Mouse (Mus musculus) v-Abl transformed pro-B cells (cell line): ENCODE results near the gene Slc6a13.

Source experiments
- in situ Hi-C, 2 experiments: fragments of 400-800 bp; cut with MboI; formaldehyde crosslinking; loops; one replicate each; pipeline ENCODE4 v1.15.1; 2025; ENCODE audit not compliant: unreplicated experiment in 2 of 2

The Slc6a13 gene

DNA sequence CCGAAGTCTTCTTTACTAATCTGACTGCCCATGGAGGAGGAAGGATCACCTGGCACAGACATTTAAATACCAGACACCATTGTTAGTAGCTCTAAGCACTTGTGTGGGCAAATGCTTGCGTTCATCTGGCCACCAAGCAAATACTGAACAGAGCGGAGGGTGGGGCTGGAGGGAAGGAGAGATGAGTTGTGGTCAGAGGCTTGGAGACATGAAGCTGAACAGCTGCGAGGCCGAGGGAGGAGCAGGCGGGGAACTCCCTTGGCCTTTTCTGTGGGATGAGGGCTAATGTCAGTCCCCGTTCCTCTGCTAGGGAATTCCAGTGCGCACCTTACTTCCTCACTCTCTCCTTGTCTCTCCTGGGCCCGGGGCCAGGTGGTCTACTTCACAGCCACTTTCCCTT is 25.7 kb downstream of the Slc6a13 start:
- in situ Hi-C loops: no loop called here

DNA sequence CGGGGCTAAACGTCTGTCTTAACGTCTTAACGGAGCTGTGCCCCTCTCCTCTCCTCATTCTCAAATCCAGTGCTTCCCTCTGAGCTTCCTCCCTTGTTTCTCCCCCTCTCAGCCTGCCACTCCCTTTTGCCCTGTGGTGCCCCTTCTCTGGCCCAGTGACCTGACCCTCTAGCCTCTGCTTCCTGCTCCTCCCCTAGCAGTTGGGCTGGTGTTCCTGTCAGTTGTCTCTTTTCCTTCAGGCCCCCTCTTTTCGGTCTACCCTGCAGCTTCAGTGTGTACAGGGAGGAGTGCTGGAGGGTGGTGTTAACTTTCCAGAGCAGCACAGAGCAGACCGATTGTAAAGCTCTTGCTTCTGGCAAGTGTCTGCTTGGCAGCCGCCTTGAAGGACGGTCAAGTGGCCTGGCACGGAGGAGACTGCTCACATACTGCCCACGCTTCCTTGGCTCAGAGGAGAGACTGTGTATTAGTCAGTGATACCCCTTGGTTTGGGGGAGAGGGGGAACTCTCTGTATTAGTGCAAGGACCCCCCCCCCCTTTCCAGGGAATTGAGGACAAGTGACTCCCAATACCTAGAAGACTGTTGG is 26.6 kb downstream of the Slc6a13 start:
- in situ Hi-C loops: no loop called here

DNA sequence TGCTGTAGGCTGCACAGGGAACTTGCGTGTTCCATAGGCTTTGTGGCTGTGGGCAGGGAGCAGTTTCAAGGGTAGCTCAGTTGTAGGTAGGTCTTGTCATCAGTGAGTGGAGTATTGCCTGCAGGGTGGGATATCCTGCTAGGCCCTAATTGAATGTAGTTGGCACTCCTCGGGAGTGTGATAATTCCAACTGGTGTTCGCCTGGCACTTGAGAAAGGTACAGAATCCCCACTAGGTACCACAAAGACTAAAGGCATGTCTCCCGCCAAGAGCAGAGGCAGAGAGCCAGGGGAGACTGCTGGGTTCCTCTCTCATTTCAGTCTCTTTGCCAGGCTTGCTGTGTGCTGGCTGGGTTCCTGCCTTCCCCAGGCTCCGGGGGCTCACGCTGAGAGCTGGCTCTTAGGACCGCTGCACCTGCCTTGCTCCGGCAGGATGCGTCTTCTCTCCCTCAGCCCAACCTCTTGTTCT is 28.4 kb downstream of the Slc6a13 start:
- in situ Hi-C loops: no loop called here

DNA sequence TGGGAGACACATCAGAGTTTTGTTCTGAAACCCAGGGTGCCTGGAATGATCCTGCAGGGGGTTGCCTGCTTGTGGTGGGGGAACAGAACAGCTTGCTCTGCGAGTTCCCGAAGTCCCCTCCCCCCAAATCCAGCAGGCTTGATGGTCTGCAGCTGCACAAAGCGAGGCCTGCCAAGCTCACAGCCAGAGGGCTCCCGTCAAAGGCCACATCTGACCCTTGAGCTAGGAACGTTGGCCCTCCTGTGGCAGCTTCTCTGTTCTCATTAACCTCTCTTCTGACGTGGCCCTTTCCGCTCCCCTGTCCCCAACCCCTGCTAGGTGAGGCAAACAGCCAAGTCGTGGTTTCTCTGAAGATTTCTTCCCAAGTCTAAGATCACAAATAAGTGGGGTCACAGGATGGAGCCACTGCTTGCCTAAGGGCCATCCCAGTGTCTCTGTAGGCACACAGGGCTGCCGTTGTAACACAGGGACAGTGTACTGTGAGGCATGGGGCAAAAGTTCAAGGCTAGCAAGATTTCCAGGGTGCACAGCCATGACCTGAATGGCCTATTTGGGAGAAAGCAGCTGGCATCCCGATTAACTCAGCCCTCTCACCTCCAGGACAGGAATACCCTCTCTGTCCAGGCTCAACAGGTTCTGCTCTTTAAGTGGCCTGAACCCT is 30.0 kb downstream of the Slc6a13 start:
- in situ Hi-C loops: loop anchor here in 1 of 2 experiments (10.0 kb wide), 1 partner anchor 975 kb away; the partner anchor contains the start of gene M6pr

DNA sequence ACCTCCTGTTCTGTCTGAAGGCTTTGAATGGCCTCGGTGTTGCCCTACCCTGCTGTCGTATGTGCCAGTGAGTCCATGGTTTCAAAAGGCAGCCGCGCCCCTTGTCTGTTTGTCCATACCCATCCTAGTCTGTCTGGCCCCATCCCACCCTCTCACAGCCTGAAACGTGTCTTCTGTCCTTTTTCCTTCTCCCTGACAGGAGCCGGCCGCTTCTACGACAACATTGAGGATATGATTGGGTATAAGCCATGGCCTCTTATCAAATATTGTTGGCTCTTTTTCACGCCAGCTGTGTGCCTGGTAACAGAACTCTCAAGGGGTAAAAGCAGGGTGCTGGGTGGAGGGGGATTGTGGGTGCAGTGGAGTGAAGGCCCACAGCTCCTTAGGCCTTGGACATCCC is 35.8 kb downstream of the Slc6a13 start:
- in situ Hi-C loops: loop anchor here (5.0 to 10.0 kb wide), 3 partner anchors 969 to 1056 kb away; partner anchors contain the start of gene M6pr (in 1 of the 2)

- in situ Hi-C loops: loop anchor here (5.0 to 10.0 kb wide), 3 partner anchors 968 to 1056 kb away; partner anchors contain the start of gene M6pr (in 1 of the 2)
Observed at GRCm38 (mm10) chr6:121336558-121336957, 36.5 kb downstream of the Slc6a13 start.

DNA sequence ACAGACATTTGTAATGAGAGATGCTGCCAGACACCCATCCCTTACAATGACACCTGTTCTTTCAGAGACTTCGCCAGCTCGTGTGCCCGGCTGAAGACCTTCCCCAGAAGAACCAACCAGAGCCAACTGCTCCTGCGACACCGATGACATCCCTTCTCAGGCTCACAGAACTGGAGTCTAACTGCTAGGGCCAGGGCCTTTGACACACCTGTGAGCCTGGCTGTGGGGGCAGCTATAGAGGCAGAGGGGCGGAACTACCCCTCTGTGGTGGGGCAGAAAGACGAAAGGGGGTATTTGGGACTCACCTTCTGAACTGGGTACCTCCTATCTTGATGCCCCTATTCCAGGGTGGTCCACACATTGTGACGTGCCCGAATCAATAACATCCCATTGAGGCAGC is 37.2 kb downstream of the Slc6a13 start:
- in situ Hi-C loops: loop anchor here (5.0 to 10.0 kb wide), 3 partner anchors 968 to 1055 kb away; partner anchors contain the start of gene M6pr (in 1 of the 2)

DNA sequence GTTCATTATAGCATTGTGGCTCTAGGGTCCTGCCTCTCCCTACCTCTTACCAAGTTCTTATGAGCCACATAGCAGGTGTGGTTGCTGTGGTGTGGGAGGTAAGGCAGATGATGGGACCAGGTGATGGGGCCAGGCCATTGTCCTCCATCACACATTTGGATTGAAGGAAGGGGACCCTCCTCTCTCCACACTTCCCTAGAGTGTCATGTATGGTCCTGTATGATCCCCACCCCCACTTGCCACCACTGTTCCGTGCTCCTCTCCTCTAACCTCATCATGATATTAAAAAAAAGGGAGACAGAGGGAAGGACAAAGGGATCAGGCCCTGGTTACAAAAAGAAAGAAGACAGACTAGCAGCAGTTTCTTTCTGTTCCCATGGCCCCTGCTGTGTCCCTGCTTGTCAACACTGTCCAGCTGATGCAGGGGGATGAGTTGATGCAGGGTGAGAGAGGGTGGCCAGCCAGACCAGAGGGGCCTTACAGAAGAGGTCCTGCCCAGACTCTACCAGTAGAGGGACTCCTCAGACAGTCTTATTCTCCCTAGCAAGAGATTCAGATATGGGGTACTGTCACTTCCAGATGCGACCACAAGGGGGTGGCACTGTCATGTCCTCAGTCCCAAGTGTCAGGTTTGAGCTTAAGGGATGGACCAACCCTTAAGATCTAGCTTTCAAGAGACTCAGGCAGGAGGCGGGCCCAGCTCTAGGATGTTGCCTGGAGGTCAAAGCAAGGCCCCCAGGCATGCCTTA is 37.9 kb downstream of the Slc6a13 start:
- in situ Hi-C loops: loop anchor here (5.0 to 10.0 kb wide), 3 partner anchors 967 to 1054 kb away; partner anchors contain the start of gene M6pr (in 1 of the 2)

- in situ Hi-C loops: loop anchor here (5.0 to 10.0 kb wide), 3 partner anchors 966 to 1054 kb away; partner anchors contain the start of gene M6pr (in 1 of the 2)
Observed at GRCm38 (mm10) chr6:121338519-121338896, 38.5 kb downstream of the Slc6a13 start.

DNA sequence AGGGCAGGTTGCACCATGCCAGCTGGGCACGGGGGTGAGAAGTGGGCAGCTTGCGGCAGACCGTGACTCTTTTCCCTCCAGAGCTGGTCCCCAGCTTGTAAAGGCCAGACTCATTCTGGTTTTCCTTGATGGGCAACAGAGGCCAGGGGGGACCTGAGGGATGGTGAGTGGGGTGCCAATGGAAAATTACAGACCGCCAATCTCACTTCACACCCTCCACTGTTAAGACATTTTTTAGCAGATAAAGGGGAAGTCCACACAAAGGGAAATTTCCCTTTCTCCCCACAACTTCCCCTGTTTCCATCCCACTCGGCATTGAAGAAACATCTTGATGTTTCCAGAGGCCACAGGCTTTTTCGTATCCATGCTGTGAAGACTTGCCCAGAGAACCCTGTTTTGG is 41.6 kb downstream of the Slc6a13 start:
- in situ Hi-C loops: no loop called here

DNA sequence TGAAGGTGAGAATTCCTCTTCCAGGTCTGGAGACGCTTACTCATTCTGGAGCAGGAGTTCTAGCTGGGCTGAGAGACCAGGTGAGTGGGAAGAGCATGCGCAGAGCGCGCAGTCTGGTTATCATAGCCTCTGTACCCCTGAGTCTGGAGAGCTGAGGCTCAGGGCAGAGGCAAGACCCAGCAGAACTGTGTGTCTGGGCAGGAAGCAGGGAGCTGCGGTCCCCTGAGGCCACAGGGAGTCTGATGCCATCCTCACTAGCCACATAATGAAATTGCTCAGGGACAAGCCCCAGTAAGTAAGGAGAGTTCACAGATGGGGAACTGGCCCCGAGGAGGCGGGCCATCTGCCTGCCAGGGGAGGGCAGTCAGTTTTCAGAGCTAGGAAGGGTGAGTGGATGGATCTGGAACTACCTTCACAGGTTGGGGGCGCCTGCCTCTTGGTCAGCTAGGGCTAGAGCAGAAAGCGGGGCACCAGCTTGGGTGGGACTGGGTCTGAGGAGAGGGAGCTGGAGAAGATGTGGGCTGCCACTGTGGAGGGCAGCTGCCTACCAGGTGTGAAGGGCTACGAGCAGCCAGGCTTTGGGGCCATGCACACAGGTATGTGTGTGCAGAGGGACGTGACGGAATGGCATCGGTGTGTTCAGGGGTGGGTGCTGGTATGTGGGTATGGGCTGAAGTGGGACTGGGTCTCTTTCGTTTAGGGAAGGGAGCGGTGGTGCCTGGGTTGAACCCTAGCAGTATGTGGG is 43.2 kb downstream of the Slc6a13 start, which contains the start of gene Slc6a12:
Gene Slc6a12 (plus strand): TSS at position 51 of the 745 bp plus-strand sequence.
- in situ Hi-C loops: no loop called here

GRCm38 (mm10) chr6:121343771-121344123 is 43.7 kb downstream of the Slc6a13 start:
- in situ Hi-C loops: no loop called here

DNA sequence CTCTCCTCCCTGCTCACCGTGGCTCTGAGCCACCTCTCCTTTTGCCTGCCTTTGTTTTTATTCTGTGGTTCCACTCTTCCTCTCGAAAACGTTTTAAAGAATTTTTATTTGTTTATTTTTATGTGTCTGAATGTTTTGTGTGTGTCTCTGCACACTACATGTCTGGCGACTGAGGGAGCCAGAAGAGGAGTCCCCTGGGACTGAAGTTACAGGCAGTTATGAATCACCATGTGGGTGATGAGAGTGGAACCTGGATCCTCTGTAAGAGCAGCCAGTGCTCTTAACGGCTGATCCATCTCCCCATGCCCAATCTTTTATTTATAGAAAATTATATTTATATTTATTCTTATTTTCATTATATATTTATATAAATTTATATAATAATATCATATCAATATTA is 44.3 kb downstream of the Slc6a13 start:
- in situ Hi-C loops: no loop called here

DNA sequence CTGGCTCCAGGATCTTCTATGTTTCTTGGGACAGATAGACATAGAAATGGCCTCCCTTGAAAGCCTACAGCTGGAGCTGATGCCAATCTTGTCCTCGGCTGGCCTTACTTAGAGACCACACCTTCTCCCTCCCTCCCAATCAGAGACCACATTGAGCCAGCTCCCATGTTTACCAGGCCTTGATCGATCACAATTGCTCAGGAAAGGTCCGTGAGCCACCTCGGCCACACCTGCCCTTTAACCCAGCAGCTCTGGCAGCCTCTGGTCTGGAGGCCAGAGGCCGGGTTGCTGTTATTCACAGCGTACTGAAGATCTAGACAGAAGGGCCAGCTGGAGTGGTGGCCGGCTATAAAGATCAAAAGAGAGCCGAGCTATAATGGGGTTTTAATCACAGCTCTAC is 46.4 kb downstream of the Slc6a13 start:
- in situ Hi-C loops: no loop called here

DNA sequence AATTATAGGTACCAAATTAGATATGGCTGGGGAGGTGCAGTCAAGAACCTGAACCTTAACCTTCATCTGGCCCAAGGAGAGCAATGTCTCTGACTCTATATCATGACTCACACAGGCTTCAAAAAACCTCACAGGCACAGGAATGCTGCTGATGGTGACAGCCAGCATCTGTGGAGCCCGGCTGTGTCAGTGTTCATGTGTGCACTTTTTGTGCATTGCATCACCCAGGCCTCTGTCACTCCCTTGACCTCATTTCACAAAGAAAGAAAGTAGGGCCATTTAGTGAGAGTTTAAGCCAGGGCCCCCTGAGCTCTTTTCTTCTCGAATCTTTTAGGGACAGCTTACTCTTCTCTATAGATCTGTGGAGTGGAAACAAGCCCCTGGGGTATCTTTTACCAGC is 52.2 kb downstream of the Slc6a13 start:
- in situ Hi-C loops: loop anchor here in 1 of 2 experiments (25.0 kb wide), 1 partner anchor 365 kb away; no protein-coding TSS in a partner anchor

- in situ Hi-C loops: loop anchor here in 1 of 2 experiments (25.0 kb wide), 1 partner anchor 369 kb away; no protein-coding TSS in a partner anchor
Observed at GRCm38 (mm10) chr6:121356041-121356440, 56.0 kb downstream of the Slc6a13 start.

DNA sequence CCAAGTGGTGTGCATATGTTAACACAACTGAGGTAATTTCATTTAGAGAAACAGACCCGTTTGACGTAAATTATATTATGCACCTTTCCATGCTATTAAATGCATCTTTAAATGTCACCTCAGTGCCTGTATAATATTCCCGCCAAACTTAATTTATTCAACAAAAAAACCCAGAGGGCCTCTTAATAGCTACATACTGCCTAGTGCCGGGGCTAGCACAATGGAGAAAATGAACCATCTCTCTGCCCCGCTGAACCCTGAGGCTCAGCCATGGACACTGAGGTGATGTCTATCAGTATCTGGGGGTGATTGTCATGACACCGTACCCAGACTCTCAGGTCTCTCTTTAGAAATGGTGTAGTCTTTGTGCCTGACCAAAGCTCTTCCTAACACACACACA is 57.2 kb downstream of the Slc6a13 start:
- in situ Hi-C loops: loop anchor here in 1 of 2 experiments (25.0 kb wide), 1 partner anchor 370 kb away; no protein-coding TSS in a partner anchor

GRCm38 (mm10) chr6:121363061-121363460 is 63.0 kb downstream of the Slc6a13 start:
- in situ Hi-C loops: loop anchor here in 1 of 2 experiments (25.0 kb wide), 1 partner anchor 376 kb away; no protein-coding TSS in a partner anchor

GRCm38 (mm10) chr6:121363956-121364355 is 63.9 kb downstream of the Slc6a13 start:
- in situ Hi-C loops: loop anchor here in 1 of 2 experiments (25.0 kb wide), 1 partner anchor 377 kb away; no protein-coding TSS in a partner anchor

DNA sequence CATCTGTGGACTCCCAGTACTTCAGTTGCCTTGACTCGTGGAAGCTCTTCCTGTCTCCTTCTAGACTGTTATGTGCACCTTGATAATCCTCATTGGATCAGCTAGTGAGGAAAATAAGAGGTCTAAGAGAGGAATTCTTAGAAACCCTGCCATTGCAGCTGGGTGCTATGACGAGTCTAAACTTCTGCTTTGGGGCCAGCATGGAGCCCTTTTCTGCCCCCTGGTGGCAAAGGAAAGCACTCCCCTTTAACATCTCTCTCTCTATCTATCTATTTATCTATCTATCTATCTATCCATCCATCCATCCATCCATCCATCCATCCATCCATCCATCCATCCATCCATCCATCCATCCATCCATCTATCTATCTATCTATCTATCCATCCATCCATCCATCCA is 66.5 kb downstream of the Slc6a13 start:
- in situ Hi-C loops: loop anchor here (5.0 to 25.0 kb wide), 3 partner anchors 104 to 379 kb away; no protein-coding TSS in a partner anchor
